Mouse (Mus musculus): ENCODE measurements at regions not wholly inside any gene's neighbourhood (a gene's known extent, or its start where the extent isn't known, plus 50 kb on each side); places are given as distances from the start of the nearest gene placed in this dataset.

DNA sequence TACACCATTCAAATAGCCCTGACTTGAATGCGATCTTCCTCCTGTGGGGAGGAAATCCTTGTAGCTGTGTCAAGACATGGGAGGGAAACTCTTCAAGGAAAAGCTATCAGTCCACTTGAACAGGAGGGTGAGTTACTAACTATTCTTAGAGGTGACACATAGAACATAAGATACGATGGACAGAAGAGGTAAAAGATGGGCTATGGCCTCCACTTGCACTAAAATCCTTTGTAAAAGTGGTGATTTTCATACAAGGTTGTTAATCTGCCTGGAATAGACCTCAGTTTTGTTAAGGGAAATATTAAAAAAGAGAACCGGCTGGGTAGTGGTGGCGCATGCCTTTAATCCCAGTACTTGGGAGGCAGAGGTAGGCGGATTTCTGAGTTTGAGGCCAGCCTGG lies 102.1 kb upstream of the Cpm start:
- no peak overlapping the region for H3K9ac ChIP-seq
- no peak overlapping the region for H3K27ac ChIP-seq (ENCODE audit: low read depth)
- WGBS, result 84% methylated on average over 5 of the region's 5 CpGs
- H3K27me3 ChIP-seq (ENCODE audit: insufficient read depth, low read length), result no peaks in the 10 kb centered on the region
- no peaks in the 10 kb centered on the region for H3K9me3 ChIP-seq (ENCODE audit: low read depth, low read length)
- no peak for DNase-seq
- no peaks in the 10 kb centered on the region for H3K4me1 ChIP-seq (ENCODE audit: insufficient read depth)
- no peaks in the 10 kb centered on the region for H3K36me3 ChIP-seq (ENCODE audit: insufficient read depth)
- no peak overlapping the region for H3K4me3 ChIP-seq (ENCODE audit: low read depth, low read length)
- TF ChIP-seq CTCF (IDR thresholded peaks at IDR 0.05; ENCODE audit: low read depth), result no peak
- H3K4me2 ChIP-seq, result no peak overlapping the region
- no peak for ATAC-seq (ENCODE audit: insufficient read depth)

DNA sequence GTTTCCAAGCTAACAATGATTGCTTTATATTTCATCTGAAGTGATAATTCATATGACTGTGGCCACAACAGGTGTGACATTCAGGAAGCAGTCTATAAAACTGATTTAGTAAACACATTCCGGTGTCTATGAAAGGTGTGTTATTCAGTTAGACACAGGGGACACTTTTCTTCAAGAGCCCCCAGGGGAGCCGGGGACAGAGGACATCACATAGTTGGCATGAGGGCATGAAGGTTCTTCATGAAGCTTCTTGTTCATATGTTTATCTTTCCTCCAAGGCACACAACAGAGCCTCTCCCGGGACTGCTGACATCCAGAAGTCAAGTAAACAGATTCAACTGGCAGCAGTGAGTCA lies 102.5 kb upstream of the Cpm start:
- H3K27me3 ChIP-seq (ENCODE audit: insufficient read depth, low read length), result no peaks in the 10 kb centered on the region
- H3K27ac ChIP-seq (ENCODE audit: low read depth), result no peak overlapping the region
- no peak for TF ChIP-seq CTCF (IDR thresholded peaks at IDR 0.05; ENCODE audit: low read depth)
- H3K4me3 ChIP-seq (ENCODE audit: low read depth, low read length), result no peak overlapping the region
- no peaks in the 10 kb centered on the region for H3K4me1 ChIP-seq (ENCODE audit: insufficient read depth)
- 56% methylated on average over 3 of the region's 3 CpGs for WGBS
- no peak overlapping the region for H3K4me2 ChIP-seq
- no peak for DNase-seq
- H3K9me3 ChIP-seq (ENCODE audit: low read depth, low read length), result no peaks in the 10 kb centered on the region
- H3K9ac ChIP-seq, result no peak overlapping the region
- no peaks in the 10 kb centered on the region for H3K36me3 ChIP-seq (ENCODE audit: insufficient read depth)
- no peak for ATAC-seq (ENCODE audit: insufficient read depth)

DNA sequence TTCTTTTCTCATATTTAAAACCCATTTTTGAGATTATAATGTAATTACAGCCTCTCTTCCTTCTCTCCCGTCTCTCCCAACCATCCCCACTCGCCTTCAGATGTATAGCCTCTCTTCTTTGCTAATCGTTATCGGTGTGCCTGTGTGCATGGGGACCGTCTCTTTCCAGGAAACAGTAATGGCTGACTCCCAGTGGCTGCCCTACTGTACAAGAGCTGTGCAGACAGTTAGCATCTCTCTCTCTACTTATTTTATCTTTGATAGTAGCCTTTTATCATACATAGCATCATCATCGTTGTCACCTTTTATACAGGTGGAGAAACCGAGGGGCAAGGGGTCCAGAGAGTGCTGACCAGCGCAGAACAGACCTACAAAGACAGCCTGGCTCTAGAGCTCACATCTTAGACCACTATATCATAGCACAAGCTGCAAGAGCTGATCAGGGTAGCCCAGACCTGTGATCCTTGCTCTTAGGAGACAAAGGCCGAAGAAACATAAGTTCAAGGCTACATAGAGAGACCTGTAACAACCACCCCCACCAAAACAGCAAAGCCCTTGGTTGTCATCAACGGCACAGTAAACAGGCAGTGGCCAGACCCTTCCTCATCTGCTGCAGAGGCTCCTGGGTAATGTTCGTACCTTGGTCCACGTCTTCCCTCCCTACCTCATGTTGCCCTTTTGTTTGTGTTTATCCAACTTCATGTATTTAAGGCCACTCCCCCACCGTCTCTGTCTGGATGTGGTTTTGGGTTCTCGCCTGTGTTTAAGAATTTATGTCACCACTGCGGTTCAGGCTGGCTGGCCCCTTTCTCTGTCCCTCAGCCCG lies 103.1 kb upstream of the Cpm start:
- no peak overlapping the region for H3K27ac ChIP-seq (ENCODE audit: low read depth)
- H3K9ac ChIP-seq, result no peak overlapping the region
- H3K4me3 ChIP-seq (ENCODE audit: low read depth, low read length), result no peak overlapping the region
- 70% methylated on average over 16 of the region's 16 CpGs for WGBS
- no peaks in the 10 kb centered on the region for H3K9me3 ChIP-seq (ENCODE audit: low read depth, low read length)
- no peak for ATAC-seq (ENCODE audit: insufficient read depth)
- no peaks in the 10 kb centered on the region for H3K36me3 ChIP-seq (ENCODE audit: insufficient read depth)
- no peak for DNase-seq
- no peak overlapping the region for H3K4me2 ChIP-seq
- H3K27me3 ChIP-seq (ENCODE audit: insufficient read depth, low read length), result no peaks in the 10 kb centered on the region
- H3K4me1 ChIP-seq (ENCODE audit: insufficient read depth), result no peaks in the 10 kb centered on the region
- TF ChIP-seq CTCF (IDR thresholded peaks at IDR 0.05; ENCODE audit: low read depth), result no peak

DNA sequence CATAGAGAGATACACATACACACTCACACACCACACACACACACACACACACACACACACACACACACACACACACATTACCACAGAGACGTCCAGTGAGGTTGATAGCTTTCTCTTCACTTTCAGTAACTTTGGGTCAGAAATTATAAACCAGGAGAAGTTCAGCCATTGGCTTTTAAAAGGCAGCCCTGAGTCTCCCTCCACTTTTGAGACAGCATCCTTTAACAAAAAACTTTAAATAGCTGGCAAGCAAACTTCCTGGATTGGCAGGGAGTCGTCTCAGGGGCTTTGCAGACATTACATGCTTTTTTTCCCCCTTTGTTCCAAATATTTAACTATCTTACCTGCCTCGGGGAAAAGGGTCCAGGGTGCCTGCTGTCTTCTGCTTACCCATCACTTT lies 103.7 kb upstream of the Cpm start:
- H3K36me3 ChIP-seq (ENCODE audit: insufficient read depth), result no peaks in the 10 kb centered on the region
- H3K4me3 ChIP-seq (ENCODE audit: low read depth, low read length), result no peak overlapping the region
- ATAC-seq (ENCODE audit: insufficient read depth), result no peak
- no peak overlapping the region for H3K9ac ChIP-seq
- no peak overlapping the region for H3K4me2 ChIP-seq
- TF ChIP-seq CTCF (IDR thresholded peaks at IDR 0.05; ENCODE audit: low read depth), result no peak
- H3K9me3 ChIP-seq (ENCODE audit: low read depth, low read length), result no peaks in the 10 kb centered on the region
- H3K27ac ChIP-seq (ENCODE audit: low read depth), result no peak overlapping the region
- WGBS, result 31% methylated on average over 3 of the region's 3 CpGs
- no peak for DNase-seq
- no peaks in the 10 kb centered on the region for H3K4me1 ChIP-seq (ENCODE audit: insufficient read depth)
- H3K27me3 ChIP-seq (ENCODE audit: insufficient read depth, low read length), result no peaks in the 10 kb centered on the region

DNA sequence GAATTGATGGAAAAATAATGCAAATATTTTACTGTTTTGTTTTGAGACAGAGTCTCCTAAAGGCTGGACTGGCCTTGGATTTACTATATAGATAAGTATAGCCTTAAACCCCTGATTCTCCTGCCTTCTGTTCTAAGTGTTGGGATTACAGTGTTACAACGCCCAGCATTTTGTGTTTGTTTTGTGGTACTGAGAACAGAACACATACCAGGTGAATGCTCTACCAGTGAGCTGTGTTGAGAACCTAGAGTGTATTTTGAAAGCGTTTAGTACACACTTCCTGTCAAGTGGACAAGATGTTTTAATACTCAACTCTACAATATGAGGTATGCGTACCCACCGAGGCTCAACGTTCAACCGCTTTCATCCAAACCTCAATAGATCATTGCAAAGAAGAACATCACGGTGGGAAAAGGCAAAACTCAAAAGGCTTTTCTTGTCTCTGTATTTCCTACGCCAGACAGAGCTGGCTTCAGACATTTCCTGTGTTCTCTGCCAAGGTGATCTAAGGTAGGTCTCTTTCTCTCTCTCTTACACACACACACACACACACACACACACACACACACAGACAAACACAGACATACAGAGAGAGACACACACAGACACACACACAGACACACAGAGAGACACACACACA lies 104.3 kb upstream of the Cpm start:
- Histone ChIP-seq H3K36me3 (ENCODE audit: insufficient read depth) (no peaks in the 10 kb centered on the region), H3K4me3 (ENCODE audit: low read depth, low read length) (no peak overlapping the region), H3K27ac (ENCODE audit: low read depth) (no peak overlapping the region), H3K4me1 (ENCODE audit: insufficient read depth) (no peaks in the 10 kb centered on the region), H3K27me3 (ENCODE audit: insufficient read depth, low read length) (no peaks in the 10 kb centered on the region), H3K9ac (no peak overlapping the region), H3K9me3 (ENCODE audit: low read depth, low read length) (no peaks in the 10 kb centered on the region), H3K4me2 (no peak overlapping the region)
- DNase-seq (no peak), ATAC-seq (ENCODE audit: insufficient read depth) (no peak)
- no peak for TF ChIP-seq CTCF (IDR thresholded peaks at IDR 0.05; ENCODE audit: low read depth)
- 60% methylated on average over 8 of the region's 8 CpGs for WGBS

DNA sequence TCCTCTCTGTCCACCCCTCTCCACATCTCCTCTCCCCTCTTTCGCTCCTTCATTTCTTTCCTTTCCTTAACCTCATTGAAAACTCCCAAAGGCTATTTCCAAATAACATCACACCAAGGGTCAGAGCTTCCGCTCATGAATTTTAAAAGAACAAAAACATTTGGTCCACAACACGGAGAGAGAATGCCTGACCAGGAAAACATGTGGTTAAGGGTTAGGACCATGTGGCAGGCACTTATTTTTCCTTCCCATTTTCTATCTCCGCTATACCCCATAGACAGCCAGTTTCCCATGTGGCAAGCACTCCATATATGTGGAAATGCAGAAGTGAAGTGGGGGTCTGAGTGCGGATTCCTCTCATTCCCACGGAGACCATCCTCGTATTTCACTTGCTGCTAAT lies 105.2 kb upstream of the Cpm start:
- H3K27me3 ChIP-seq (ENCODE audit: insufficient read depth, low read length), result no peaks in the 10 kb centered on the region
- no peak for TF ChIP-seq CTCF (IDR thresholded peaks at IDR 0.05; ENCODE audit: low read depth)
- DNase-seq, result no peak
- no peak overlapping the region for H3K27ac ChIP-seq (ENCODE audit: low read depth)
- no peak for ATAC-seq (ENCODE audit: insufficient read depth)
- no peaks in the 10 kb centered on the region for H3K36me3 ChIP-seq (ENCODE audit: insufficient read depth)
- no peak overlapping the region for H3K9ac ChIP-seq
- no peak overlapping the region for H3K4me3 ChIP-seq (ENCODE audit: low read depth, low read length)
- H3K4me1 ChIP-seq (ENCODE audit: insufficient read depth), result no peaks in the 10 kb centered on the region
- no peak overlapping the region for H3K4me2 ChIP-seq
- WGBS, result 79% methylated on average over 7 of the region's 7 CpGs
- H3K9me3 ChIP-seq (ENCODE audit: low read depth, low read length), result no peaks in the 10 kb centered on the region

DNA sequence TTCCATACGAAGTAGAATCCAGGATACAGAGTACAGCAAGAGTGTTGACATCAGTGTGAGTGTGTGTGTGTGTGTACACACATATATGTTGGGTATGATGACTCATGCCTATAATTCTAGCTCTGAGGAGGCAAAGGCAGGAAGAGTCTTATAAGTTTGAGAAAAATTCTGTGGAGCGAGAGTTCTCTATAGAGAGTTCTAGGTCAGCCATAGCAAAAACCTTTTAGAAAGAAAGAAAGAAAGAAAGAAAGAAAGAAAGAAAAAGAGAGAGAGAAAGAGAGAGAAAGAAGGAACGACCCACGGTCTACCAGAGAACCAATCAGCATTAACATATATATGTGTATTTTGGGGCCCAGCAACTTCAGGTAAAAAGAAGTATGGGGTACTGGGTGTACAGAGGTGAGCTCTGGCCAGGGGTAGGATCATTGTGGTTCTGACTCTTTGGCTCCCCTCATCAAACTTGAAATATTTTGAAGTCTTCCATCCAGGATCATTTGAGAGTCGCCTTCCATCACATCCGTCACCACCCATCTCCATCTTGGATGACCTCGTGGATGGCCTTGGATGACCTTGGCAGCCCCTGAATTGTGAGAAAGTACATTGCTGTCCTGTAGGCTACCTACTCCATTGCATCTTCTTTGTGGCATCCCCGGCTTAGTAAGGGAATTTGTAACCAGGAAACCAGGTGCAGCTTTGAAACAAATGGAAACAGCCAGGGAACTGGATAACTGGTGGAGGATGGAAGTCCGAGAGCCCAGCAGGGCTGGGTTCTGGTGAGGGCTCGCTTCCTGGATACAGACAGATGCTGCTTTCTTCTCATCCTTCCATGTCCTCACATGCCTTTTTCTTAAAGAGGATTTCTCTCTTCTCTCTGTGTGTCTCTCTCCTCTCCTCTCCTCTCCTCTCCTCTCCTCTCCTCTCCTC lies 106.1 kb upstream of the Cpm start:
- Histone ChIP-seq H3K9me3 (ENCODE audit: low read depth, low read length) (no peaks in the 10 kb centered on the region), H3K36me3 (ENCODE audit: insufficient read depth) (no peaks in the 10 kb centered on the region), H3K9ac (no peak overlapping the region), H3K27ac (ENCODE audit: low read depth) (no peak overlapping the region), H3K27me3 (ENCODE audit: insufficient read depth, low read length) (no peaks in the 10 kb centered on the region), H3K4me3 (ENCODE audit: low read depth, low read length) (no peak overlapping the region), H3K4me2 (no peak overlapping the region), H3K4me1 (ENCODE audit: insufficient read depth) (no peaks in the 10 kb centered on the region)
- DNase-seq, result no peak
- WGBS, result 84% methylated on average over 10 of the region's 10 CpGs
- no peak for TF ChIP-seq CTCF (IDR thresholded peaks at IDR 0.05; ENCODE audit: low read depth)
- ATAC-seq (ENCODE audit: insufficient read depth), result no peak

Data from lung, embryonic 14.5 days (tissue).